Mouse (Mus musculus) activated CD4-positive, CD25-positive, alpha-beta regulatory T cell, adult 4 months (primary cell): ENCODE measurements at regions not wholly inside any gene's neighbourhood (a gene's known extent, or its start where the extent isn't known, plus 50 kb on each side); places are given as distances from the start of the nearest gene placed in this dataset.

ENCODE experiments used
- ATAC-seq: one replicate; pipeline ENCODE4 v1.8.0; 2017

GRCm38 (mm10) chr16:87225085-87225484 is 128.9 kb upstream of the N6amt1 start:
- ATAC-seq, result no peak

GRCm38 (mm10) chr16:87224024-87224423 is 130.0 kb upstream of the N6amt1 start:
- ATAC-seq, result no peak

- no peak for ATAC-seq
Measured at GRCm38 (mm10) chr16:87220611-87221010, 133.4 kb upstream of the N6amt1 start.

- ATAC-seq, result no peak
Measured at GRCm38 (mm10) chr16:87220201-87220600, 133.8 kb upstream of the N6amt1 start.

- no peak for ATAC-seq
Measured at GRCm38 (mm10) chr16:87207875-87208274, 146.1 kb upstream of the N6amt1 start.

- ATAC-seq, result no peak
Measured at GRCm38 (mm10) chr16:87190471-87190870, 163.5 kb upstream of the N6amt1 start.

GRCm38 (mm10) chr16:87188737-87189136 is 165.2 kb upstream of the N6amt1 start:
- no peak for ATAC-seq

GRCm38 (mm10) chr16:87172395-87172794 is 181.6 kb upstream of the N6amt1 start:
- ATAC-seq, result no peak

- no peak for ATAC-seq
Measured at GRCm38 (mm10) chr16:87139301-87139700, 214.7 kb upstream of the N6amt1 start.

GRCm38 (mm10) chr16:87136503-87136902 is 217.5 kb upstream of the N6amt1 start:
- ATAC-seq, result no peak

- ATAC-seq, result no peak
Measured at GRCm38 (mm10) chr16:87134452-87134851, 219.5 kb upstream of the N6amt1 start.

GRCm38 (mm10) chr16:87133874-87134273 is 220.1 kb upstream of the N6amt1 start:
- ATAC-seq, result no peak

GRCm38 (mm10) chr16:87132082-87132481 is 221.9 kb upstream of the N6amt1 start:
- ATAC-seq, result no peak

GRCm38 (mm10) chr16:87130733-87131640 is 223.0 kb upstream of the N6amt1 start:
- no peak for ATAC-seq

- ATAC-seq, result no peak
Measured at GRCm38 (mm10) chr16:87129021-87129420, 225.0 kb upstream of the N6amt1 start.

GRCm38 (mm10) chr16:87128230-87128629 is 225.8 kb upstream of the N6amt1 start:
- ATAC-seq, result no peak

GRCm38 (mm10) chr16:87124519-87124918 is 229.5 kb upstream of the N6amt1 start:
- no peak for ATAC-seq

GRCm38 (mm10) chr16:87103599-87103998 is 250.4 kb upstream of the N6amt1 start:
- no peak for ATAC-seq

- no peak for ATAC-seq
Measured at GRCm38 (mm10) chr16:87102057-87102456, 251.9 kb upstream of the N6amt1 start.

- no peak for ATAC-seq
Measured at GRCm38 (mm10) chr16:87092011-87092410, 262.0 kb upstream of the N6amt1 start.

- no peak for ATAC-seq
Measured at GRCm38 (mm10) chr16:87089322-87089721, 264.7 kb upstream of the N6amt1 start.

- ATAC-seq, result no peak
Measured at GRCm38 (mm10) chr16:87083505-87083904, 270.5 kb upstream of the N6amt1 start.

GRCm38 (mm10) chr16:87077385-87077784 is 276.6 kb upstream of the N6amt1 start:
- ATAC-seq, result no peak

- no peak for ATAC-seq
Measured at GRCm38 (mm10) chr16:87069294-87069693, 284.7 kb upstream of the N6amt1 start.

- ATAC-seq, result no peak
Measured at GRCm38 (mm10) chr16:87067981-87068380, 286.0 kb upstream of the N6amt1 start.
